Mouse (Mus musculus) urinary bladder, postnatal 25 days (tissue): ENCODE results near the gene Sys1.

ENCODE experiments used
- DNase-seq: peaks from one replicate; pipeline ENCODE4 v3.0.0; 2022; ENCODE audit warnings: low spot score

Sys1 gene

DNA sequence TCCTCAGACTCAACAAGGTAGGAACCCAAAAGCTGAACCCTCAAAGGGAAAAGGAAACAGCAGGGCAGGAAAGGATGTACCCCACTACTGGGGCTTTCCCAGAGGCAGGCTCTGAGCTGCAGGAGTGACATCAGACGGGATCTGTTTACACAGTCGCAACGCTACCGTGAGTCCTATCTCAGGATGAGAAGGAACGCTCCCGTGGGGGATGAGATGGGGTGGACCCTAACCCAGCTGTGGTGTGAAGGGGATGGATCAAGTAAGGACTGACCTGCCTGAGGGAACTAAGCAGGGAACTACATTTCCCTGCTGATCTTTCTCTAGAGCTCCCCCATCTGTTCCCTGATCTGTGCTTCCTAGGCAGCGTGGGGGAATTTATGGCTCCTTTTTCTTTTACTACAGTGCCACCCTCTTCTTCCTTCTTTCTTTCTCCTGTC, at the start of gene Sys1:
Sys1 (plus strand) TSS at position 101 of the 437 bp plus-strand sequence.
- no peak for DNase-seq

DNA sequence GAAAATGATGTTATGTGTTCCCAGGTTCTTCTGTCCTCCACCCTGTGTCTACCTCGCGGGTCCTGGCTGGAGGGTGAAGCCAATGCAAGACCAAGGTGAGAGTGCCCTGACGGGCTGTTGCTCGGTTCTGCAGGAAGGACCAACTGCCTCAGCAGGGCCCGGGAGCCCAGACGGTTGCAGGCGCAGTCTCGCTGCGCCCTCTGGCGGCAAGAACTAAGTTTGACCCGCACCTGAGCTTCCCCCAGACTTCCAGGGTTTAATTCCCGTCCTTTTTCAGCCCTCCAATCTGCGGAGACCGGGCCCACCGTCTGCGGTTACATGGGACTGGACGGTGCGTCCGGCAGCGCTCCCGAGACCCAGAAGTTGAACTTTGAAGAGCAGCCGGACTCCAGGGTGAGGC, 49.1 kb upstream of the Sys1 start:
- peak; percentile 71 for DNase-seq

DNA sequence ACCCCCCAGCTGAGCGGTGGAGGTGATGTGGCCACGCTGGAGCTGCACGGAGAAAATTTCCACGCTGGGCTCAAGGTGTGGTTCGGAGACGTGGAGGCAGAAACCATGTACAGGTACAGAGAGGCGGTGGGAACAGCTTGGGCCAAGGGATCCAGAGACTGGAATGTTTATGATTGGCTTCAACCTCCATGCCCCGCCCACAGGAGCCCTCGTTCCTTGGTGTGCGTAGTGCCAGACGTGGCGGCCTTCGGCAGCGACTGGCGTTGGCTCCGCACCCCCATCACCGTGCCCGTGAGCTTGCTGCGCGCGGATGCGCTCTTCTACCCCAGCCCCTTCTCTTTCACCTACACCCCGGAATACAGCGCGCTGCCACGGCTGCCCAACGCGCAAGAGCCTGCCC, 42.6 kb upstream of the Sys1 start:
- no peak for DNase-seq

DNA sequence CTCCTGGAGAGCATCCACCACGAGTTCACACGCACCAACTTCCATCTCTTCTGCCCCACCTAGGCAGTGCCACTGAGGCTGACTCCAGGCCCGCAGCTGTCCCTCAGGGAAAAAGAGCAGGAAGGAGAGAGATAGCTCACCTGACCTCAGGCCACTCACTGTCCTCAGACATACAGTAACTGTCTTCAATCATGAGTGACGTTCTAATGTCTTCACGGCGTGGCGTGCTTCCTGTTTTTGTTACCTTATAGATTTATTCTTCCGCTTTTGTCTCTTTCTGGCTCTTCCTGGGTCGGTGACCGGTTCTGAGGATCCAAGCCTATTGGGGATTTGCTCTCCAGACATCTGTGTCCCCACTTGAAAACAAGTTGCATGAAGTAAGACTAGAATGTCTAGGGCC, 42.2 kb upstream of the Sys1 start:
- no peak for DNase-seq

DNA sequence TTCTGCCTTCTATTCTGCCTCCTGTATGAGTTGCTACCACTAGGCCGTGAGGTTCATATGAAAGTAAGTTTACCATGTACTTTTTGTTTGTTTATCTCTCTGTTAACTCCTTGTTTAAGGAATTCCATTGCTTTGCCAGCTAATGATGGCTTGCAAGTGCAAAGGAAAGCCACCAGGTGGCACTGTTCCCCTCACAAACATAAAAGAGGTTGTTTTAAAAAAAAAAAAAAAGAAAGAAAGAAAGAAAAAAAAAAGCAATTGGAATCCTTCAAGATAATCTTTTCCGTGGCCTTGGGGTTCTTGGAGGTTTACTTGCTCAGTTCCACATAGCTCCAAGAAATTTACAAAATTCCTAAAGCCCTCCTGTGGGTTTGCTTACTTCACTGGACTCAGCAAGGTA, 39.6 kb upstream of the Sys1 start:
- no peak for DNase-seq

DNA sequence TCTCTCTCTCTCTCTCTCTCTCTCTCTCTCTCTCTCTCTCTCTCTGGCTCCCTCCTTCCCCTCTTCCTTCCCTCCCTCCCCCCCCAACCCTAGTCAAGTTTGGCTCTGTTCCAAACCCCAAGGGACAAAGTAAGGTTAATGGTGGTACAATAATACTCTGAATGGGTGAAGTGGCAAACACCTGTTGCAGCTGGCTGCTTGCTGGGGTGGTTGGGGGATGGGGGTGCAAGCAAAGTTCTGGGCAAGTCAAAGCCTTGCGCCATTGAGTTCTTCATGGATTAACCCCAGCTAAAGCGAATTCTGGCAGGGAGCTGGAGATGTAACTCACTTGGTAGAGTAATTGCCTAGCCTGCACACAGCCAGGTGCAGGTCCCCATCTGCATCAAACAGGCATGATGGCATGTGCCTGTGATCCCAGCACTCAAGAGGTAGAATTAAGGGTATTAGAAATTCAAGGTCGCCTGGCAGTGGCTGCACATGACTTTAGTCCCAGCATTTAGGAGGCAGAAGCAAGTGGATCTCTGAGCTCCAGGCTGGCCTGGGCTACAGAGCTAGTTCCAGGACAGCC, 38.4 kb upstream of the Sys1 start:
- no peak for DNase-seq

DNA sequence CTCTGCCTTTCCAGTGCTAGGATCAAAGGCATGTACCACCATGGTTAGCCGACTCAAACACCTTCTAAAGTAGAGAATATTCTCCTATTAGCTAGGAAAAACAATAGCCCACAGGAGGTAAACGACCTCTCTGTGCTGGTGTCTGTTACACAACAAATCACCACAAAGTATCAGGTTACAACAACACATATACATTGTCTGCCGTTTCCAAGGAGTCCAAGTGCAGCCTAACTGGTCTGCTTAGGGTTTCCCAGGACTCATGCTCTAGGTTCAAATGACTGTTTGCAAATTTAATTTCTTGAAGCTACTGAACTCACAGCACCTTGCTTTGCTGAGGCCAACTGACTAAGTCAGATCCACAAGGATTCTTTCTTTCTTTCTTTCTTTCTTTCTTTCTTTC, 37.3 kb upstream of the Sys1 start:
- DNase-seq = no peak

DNA sequence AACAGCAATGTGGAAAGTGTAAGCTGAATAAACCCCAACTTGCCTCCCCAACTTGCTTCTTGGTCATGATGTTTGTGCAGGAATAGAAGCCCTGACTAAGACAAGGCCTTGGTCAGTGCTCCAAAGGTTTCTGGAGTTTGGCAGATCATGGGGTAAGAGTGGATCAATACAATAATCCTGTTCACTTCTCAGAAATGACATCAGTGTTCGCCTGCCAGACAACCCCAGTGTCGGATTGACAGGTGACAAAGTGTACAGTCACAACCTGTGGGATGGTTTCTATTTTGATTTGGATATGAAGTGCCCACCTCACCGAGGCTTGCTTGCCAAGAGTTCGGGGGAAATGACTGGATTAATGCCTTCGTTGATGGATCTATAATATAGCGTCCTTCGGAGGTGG, 35.5 kb upstream of the Sys1 start:
- DNase-seq = no peak

DNA sequence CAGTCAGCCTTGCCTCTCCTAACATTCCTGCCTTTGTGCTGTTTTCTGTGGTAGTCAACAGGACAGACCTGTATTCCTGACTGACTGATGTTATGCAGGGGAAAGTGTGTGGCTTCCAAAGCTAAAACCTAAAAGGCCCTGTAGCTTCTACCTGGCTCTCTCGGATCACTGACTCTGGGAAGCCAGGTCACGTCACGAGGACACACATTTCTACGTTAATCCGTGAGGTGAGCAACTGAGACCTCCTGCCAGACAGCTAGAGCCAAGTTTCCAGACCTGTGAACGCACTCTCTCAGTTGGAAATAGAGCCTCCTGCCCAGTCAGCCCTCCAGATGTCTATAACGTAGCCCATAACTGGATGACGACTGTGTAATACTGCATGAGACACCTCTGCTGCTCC, 34.8 kb upstream of the Sys1 start:
- no peak for DNase-seq

DNA sequence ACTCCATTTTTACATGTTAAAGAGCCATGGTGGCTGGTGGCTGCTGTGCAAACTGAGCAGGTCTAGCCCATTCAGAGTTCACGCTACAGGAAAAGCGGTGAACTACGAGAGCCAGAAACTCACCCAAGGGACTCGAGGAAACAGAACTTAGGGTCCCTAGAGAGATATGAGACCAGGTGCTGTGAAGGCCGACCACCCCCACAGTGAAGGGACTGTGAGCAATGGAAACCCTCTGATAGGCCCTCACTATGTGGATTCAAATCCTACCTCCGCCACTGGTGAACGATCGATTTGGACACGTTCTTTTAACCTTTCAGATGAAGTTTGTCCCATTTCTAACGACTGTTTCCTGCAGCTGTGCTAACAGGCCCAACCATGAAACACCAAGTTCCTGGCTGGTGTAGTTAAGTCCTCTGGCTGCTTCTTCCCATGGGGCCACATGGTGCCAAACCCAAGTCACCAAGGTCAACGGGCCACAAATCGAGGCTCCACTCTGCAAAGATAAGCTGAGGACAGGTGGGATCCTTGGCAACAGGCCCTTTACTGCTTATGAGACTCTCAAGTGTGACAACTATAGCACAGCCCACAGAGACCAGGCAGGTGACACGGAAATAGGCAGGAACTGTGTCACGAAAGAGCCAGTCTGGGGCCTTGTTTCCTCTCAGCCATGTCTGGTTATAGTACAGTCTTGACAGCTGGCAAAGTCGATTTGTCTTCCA, 33.9 kb upstream of the Sys1 start:
- no peak for DNase-seq

DNA sequence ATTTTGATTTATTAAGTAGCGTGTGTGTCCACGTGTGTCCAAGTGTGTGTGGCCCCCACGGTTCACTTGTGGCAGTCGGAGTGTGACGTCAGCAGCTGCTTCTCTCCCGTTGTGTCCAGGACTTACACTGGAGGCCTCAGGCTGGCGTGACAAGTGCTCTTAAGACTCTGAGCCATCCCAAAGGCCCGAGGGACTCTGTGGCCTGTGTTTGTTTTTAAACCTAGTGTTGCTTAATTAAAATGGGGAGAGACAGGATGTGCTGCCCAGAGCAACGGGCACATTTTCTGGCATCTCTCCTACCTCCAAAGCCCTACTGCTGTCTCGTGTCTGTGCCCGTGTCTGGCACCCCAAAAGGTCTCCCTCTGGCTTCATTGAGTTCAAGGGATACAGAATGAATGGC, 33.3 kb upstream of the Sys1 start:
- no peak for DNase-seq

DNA sequence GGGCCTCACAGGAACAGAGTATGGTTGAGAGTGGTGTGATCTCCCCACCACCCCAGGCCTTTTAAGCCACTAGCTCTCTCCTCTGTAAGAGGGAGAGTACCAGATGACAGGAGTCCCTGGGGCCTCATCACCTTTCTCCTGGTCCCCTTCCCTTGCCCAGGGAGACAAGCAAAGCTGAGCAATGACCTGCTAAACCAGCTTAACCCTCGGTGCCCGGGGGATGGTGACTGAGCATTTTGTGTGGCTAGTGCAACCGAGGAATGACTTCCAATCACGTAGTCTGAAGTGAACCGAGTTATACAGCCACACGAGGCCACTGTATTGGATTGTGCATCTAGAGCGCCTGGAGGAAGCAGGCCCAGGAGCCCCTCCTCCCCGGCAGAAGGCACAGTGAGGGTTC, 32.4 kb upstream of the Sys1 start:
- DNase-seq = no peak

DNA sequence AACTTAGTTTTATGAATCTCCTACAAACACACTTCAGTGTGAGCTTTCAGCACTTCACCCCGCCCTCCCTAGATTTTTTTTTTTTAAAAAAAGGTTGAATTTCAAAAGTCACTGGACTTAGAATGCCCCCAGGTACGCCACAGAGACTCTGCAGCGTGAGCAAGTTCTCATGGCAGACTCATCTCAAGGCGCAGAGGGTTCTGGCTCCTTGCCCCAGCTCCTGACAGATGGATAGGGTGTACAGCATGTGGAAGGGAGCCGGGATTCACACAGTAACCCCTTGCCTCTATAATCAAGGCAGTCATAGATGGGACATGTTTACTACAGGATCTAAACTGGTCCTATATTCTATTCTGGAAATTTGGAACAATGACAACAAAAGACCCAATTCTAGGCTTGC, 31.4 kb upstream of the Sys1 start:
- no peak for DNase-seq

DNA sequence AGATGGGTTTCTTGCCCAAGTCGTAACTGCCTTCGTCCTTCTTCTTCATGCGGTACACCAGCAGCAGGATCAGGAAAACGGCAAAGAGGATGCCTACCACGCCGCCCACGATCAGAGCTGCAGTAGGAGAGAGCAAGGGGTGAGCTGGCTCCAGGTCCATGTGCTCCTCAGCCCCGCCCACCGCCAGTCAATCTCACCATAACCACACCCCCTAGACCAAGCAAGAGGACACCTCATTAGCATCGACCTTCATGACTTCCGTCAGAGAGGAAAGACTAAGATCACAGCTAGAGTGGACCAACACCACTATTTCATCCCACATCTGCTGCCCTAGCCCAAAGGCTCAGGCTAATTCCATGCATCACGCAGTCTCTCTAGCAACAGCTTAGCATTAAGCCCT, 30.6 kb upstream of the Sys1 start:
- no peak for DNase-seq

DNA sequence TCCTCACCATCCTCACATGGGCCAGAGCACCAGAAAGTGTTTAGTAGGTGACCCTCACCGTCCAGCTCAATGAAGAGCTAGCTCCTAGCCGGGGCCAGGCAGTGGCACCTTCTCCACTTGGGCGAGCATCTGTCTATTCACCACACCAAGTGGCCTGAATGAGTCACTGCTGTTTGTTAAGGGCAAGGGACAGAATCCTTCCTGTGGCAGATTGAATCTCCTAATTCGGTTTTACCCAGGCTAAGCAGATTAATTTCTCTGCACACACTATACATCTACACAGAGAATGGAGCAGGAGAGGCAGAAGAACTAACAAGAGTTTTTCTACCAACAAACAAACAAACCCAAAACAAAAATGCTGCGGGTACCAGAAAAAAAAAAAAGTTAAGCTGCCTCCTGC, 29.8 kb upstream of the Sys1 start:
- no peak for DNase-seq

DNA sequence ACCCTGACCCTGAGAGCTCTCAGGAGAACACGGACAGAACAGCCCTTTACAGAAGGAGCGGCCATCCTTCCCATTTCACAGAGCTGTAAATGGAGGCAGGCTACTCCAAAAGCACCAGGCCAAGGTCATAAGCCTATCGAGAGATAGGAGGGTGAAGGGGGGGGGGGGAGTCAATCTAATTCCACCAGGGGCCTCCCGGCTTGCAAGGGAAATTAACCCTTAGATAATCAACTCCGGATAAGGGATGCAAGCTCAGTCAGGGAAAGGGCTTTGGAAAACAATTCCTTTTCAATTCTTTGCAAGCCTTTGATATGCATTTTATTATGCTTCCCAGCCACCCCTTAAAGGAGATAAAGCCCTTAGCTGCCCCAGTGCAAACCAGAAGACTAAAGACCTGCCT, 28.3 kb upstream of the Sys1 start:
- DNase-seq = no peak

DNA sequence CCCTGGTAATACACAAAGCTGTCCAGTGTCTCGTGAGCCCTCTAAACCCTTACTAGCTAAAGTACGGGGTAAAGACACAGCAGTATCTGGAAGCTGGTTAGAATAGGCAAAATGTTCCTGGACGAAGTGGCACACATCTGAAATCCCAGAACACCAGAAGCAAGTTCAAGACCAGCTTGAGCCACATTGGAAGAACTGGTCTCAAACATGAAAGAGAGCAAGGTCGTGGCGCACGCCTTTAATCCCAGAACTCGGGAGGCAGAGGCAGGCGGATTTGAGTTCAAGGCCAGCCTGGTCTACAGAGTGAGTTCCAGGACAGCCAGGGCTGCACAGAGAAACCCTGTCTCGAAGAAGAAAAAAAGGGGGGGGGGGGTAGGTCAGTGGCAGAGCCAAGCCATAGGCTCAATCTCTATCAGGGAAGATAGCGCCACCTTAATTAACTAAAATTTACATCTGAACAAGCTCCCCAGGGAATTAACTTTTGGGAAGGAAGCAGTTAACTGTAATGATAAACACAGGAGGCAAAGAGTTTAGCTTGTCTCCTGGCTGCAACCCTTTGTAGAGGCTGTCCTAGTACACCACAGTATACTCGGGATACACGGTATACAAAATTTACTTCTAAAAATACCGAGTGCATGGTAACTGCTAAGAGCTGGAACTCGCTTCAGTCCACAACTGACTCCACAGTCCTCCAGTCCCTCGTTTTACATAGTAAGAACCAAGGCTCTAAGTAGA, 26.7 kb upstream of the Sys1 start:
- DNase-seq = no peak

DNA sequence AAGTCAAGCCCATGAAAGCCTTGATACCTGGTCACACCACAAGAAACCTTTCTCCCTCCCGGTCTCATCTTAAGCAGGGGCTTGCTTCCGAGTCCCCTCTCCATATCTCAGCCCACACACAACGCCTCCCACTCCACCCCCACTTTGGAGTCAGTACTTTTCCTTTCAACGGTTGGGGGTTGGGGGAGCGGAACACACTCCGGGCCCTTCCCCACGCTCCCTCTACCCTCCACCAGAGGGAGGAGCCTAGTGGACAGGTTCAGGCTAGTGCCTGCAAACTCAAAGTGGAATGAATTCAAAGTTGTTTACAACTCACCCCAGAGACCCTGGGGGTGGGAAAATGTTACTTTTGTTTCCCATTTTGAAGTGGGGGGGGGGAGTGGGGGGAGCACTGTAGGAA, 26.1 kb upstream of the Sys1 start:
- no peak for DNase-seq

DNA sequence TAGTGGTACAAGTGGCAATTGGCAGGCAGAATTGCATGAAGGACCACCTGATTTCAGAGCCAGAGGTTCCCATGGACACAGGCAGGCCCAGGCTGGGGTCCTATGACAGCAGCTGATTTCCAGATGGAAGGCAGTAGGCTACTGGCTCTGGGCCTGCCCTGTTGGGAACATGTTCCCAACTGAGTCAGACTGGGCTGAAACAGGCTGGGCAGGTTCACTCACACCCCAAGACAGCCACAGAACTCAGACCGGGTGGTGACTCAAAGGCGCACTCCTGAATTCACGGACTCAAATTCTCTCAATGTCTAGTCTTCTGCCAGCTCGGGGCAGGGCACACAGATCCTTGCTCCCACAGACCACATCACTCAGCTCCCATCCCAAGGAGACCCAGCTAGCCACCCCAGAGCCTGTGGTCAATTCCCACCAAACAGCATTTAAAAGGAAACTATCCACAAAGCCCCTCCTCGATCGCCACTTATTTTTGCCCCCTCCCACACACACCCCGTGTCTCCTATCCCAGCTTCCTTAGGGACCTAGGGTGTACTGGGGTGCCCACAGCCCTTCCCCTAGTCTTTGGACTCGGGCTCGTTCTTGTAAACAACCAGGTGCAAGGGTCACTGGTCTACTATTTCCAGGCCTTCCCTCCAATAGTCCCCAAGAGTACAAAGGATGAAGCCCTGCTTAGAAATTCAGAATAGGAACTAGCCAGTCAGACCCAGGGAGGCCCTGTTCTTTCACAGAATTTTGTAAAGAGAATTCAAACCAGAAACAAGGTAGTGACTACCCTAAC, 24.9 kb upstream of the Sys1 start:
- no peak for DNase-seq

DNA sequence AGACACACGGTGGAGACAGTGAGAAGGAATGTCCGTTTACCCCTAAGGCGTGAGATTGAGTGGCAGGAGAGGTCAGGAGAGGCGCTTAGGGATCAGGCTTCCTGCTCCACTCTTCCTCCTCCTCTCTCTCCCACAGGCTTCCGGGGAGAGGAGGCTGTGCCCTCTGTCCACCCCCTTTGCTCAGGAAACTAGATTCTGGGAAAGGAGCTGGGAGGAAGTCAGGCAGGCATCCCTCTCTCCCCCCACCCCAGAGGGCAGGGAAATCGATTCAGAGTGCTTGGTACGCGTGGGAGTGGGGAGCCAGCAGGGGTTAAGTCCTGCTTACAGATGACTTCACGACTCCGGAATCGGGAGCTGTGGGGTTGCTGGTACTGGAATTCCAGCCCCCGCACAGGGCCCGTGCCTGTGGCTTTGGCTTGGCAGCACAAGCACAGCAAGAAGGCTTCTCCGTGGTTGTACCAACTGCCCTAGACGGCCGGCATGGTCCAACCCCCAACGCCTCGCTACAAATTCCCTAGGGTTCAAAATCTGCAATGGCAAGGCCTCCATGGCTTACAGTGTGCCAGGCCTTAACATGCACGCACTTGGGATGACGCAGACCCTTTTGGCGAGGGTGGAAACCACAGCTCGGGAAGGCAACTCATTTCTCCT, 24.1 kb upstream of the Sys1 start:
- no peak for DNase-seq

DNA sequence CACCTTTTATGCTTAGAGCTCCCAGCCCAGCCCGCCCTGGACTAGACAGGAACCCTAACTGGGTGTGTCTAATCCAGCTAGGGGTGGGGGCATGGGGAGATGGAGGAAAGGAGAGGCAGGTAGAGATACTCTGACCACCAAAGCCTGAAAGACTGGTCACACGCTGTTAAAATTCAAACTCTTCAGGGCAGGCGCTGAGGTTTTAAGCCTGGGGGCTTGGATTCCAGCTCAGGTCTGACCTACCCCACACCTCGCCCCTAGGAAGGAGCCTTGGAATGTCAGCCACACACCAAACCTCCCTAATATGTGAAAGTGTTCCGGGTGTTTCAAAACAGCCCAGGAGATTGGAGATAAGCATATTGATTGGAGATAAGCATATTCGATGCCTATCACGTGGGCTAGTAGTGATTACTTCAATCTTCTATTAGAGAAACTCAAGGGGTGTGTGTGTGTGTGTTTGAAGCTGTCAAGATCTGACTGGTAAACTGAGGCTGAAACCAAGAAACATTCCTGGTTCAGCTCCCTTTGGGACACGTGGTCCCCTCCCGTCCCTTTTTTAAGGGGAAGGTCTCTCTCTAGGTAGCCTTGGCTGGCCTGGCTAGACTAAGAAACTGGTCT, 23.4 kb upstream of the Sys1 start:
- DNase-seq = no peak

DNA sequence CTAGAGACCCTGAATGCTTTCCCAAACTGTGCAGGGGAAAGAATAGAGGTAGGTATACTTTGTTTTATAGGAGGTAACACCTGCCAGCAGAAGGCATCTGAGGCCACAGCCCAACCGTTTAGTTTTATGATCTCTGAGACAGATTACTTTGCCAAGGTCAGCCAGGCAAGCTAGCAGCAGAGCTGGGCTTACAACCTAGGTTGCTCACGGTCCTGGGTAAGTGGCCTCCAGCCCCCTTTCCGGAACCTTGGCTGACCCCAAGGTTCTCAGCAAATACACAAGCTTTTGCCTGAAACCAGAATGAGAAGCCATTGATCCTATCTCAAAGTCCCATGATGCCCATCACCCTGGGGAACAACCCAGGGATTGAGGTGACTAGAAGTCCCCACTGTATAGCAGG, 22.1 kb upstream of the Sys1 start:
- DNase-seq = no peak
